Mouse (Mus musculus) embryo, embryonic 9.5 days (tissue): ENCODE results near the gene Actrt3.
"Not testable (repeated sequence)": the region's sequence is repeated elsewhere in the genome, so short reads cannot be mapped to it uniquely, and the experiment has no call there.

Experiments
- DNase-seq: peaks from one replicate; pipeline ENCODE4 v3.0.0-alpha.2; 2017; ENCODE audit errors: extremely low spot score

Gene Actrt3

DNA sequence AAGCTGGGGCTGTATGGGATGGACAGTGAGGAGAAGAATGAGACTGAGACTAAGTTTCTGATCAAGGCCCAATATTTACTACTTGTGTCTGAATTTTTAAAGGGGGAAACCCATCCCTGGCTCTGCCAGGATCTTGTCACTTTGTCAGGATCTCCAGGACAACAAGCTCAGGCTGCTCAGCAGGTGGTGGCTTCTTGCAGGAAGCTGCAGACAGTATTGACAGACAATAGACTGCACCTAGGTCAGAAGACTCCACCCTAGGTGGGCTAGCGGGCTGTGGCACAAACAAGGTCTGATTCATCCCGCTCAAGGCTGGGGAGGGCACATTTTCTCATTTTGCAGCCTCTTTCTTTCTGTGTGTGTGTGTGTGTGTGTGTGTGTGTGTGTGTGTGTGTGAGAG, 26.2 kb downstream of the Actrt3 start:
- no peak for DNase-seq

GRCm38 (mm10) chr3:30566333-30566732, 33.4 kb downstream of the Actrt3 start:
- DNase-seq: not testable (repeated sequence)

DNA sequence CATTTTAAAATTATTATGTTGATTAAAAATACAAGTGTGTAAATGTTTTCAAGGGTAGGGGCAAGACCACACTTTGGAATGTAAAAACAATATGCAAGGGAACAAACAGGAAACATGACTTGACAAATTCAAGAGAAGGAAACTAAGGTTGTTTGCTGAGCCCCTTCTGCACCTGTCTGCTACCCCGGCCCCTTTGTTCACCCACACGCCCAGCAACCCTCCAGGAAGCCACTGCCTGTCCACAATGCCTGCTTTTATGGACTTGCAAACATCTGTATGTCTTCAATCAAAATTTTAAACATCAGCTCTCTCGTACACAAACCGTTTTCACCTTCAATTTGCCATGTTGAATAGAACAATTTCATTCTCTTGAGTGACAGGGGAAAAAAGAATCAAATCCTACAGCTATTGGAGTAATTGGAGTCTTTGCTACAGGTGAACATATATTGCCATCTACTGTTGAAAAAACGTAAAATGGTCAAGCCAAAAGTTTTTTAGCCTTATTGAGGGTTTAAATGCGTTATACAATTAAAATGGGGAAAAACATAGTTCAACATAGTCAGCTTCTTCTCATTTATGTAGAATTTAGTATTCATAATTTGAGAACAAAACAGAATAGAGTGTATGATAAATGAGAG, 38.9 kb downstream of the Actrt3 start:
- no peak for DNase-seq

DNA sequence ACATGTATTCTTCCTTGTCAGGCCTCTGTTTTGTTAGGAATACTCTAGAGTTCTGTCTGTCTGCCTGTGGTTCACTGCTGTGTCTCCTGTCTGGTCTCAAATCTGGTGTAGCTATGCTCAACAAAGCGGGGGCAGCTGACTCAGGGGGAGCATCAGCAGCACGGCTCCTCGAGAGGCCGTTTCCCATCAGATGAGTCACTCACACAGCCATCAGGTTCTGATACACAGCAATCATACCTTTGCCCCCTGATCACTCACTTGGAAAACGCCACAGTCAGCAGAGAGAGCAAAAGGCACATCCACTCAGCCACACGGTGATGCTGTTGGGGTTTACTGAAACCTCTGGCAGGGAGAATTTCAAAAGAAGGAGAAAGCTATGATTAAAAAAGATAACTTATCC, 46.0 kb downstream of the Actrt3 start:
- DNase-seq: no peak

GRCm38 (mm10) chr3:30550218-30550617, 49.5 kb downstream of the Actrt3 start:
- no peak for DNase-seq

GRCm38 (mm10) chr3:30548928-30549327, 50.8 kb downstream of the Actrt3 start:
- no peak for DNase-seq

GRCm38 (mm10) chr3:30547908-30548307, 51.8 kb downstream of the Actrt3 start, which contains the start of gene Mecom:
Gene Mecom, minus strand, starts transcription at chr3:30548008.
- no peak for DNase-seq
